Mouse (Mus musculus): ENCODE results near the gene Clic4. TPM values are rescaled to one million over a fixed set of nuclear protein-coding genes. Genes with fewer than 3 reads are reported as not detected.

The Clic4 gene
- polyA plus RNA-seq, 1 experiment from 2014 or later: 211 TPM

DNA sequence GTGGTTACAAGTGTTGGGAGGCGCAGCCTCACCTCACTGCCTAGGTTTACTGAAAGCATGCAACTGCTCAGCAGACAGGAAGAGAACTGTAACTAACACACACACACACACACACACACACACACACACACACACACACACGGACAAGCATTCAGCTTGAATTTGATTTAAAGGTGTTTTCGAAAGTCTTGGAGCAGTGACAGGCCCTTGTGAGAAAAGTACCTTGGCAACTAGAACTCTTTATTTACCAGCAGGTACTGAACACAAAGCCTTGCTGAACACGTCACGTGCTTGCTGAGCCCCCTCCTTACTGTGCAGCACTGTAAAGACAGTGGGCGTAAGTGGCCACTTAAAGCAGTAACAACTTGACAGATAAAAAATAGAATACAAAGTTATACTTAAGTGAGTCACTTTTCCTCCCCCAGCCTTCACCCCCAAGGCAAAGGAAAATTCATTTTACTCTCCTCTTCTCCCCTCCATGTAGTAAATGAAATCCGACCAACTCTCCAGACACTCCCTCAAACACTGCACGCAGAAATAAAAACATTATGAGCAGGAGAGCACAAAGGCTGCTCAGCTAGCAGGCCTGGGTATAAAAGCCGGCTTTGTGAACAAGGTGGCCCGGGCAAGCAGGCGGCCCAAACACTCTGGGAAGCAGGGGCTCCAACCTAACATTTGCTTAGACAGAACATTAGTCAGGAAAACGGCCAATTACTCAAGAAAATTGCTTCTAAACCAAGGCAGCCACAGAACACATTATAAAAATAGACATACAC lies 50.8 kb downstream of the Clic4 start:
- no peaks in the 10 kb centered on the region for H3K9me3 ChIP-seq (ENCODE audit: low read length)
- no peaks in the 10 kb centered on the region for H3K4me1 ChIP-seq (ENCODE audit: insufficient read depth, low read depth, low read length)
- peak overlapping the region; percentile 11 for H3K27ac ChIP-seq (ENCODE audit: low read length)
- TF ChIP-seq EP300 (IDR thresholded peaks at IDR 0.05): no peak
- TF ChIP-seq CTCF (IDR thresholded peaks at IDR 0.05): no peak
- DNase-seq (ENCODE audit: low spot score) (peak; percentile 75), ATAC-seq (peak; percentile 84)
- H3K4me3 ChIP-seq (ENCODE audit: low read depth, low read length): no peak overlapping the region
- peaks cover 31% of the 10 kb centered on the region for H3K36me3 ChIP-seq (ENCODE audit: insufficient read depth, low read length)
- H3K9ac ChIP-seq (replicated peaks; ENCODE audit: low read depth): no peak overlapping the region
- no peak overlapping the region for H3K4me2 ChIP-seq (replicated peaks; ENCODE audit: low read depth, low read length)
- H3K27me3 ChIP-seq (replicated peaks; ENCODE audit: insufficient read depth, low read length): no peaks in the 10 kb centered on the region
- 60% methylated on average over 12 of the region's 12 CpGs for WGBS

DNA sequence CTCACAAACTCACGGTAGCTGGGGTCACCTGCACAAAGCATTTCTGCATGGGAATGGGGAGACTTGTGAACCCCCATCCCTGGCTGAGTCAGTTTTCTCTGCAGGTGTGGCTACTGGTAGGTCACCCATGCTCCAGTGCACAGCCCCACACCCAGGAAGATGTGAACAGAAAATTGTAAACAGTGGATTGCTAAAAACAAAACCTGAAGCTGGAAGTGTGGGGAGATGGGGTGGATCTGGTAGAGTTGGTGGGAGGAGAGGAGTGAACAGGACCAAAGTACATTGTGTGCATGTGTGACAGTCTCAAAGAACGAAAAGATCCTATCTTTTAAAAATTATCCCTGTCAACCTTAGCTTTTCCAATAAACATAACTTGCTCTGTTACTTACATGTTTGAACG lies 52.0 kb downstream of the Clic4 start:
- no peaks in the 10 kb centered on the region for H3K4me1 ChIP-seq (ENCODE audit: insufficient read depth, low read depth, low read length)
- H3K27ac ChIP-seq (ENCODE audit: low read length): no peak overlapping the region
- no peak overlapping the region for H3K4me2 ChIP-seq (replicated peaks; ENCODE audit: low read depth, low read length)
- peaks cover 38% of the 10 kb centered on the region for H3K36me3 ChIP-seq (ENCODE audit: insufficient read depth, low read length)
- no peak overlapping the region for H3K9ac ChIP-seq (replicated peaks; ENCODE audit: low read depth)
- no peak overlapping the region for H3K4me3 ChIP-seq (ENCODE audit: low read depth, low read length)
- DNase-seq (ENCODE audit: low spot score) (no peak), ATAC-seq (no peak)
- no peaks in the 10 kb centered on the region for H3K27me3 ChIP-seq (replicated peaks; ENCODE audit: insufficient read depth, low read length)
- H3K9me3 ChIP-seq (ENCODE audit: low read length): no peaks in the 10 kb centered on the region
- 68% methylated on average over 3 of the region's 3 CpGs for WGBS
- no peak for TF ChIP-seq EP300 (IDR thresholded peaks at IDR 0.05)
- TF ChIP-seq CTCF (IDR thresholded peaks at IDR 0.05): no peak

DNA sequence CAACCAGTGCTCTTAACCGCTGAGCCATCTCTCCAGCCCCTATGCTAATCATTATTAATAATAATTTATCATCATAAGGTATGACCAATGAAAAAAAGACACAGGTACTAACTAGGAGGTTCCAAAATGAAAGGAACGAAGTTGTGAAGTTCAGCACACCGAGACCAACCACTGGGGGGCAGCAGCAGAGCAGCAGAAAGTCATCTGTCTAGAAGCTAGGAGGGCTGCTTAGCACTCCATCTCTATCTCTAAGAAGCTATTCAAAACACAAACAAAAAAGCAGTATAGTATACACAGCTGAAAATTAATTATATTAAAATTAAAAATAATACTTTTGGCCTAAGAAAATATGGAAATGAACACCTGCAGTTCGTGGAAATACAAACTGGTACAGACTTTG lies 53.0 kb downstream of the Clic4 start:
- Histone ChIP-seq H3K27ac (ENCODE audit: low read length) (no peak overlapping the region), H3K27me3 (replicated peaks; ENCODE audit: insufficient read depth, low read length) (no peaks in the 10 kb centered on the region), H3K4me2 (replicated peaks; ENCODE audit: low read depth, low read length) (no peak overlapping the region), H3K36me3 (ENCODE audit: insufficient read depth, low read length) (peaks cover 43% of the 10 kb centered on the region), H3K9me3 (ENCODE audit: low read length) (no peaks in the 10 kb centered on the region), H3K9ac (replicated peaks; ENCODE audit: low read depth) (no peak overlapping the region), H3K4me3 (ENCODE audit: low read depth, low read length) (no peak overlapping the region), H3K4me1 (ENCODE audit: insufficient read depth, low read depth, low read length) (no peaks in the 10 kb centered on the region)
- ATAC-seq: peak; percentile 37; the same call in 1 of the 2 replicates
- WGBS: 32% methylated on average over 4 of the region's 4 CpGs
- DNase-seq (ENCODE audit: low spot score): peak; percentile 85
- TF ChIP-seq CTCF (IDR thresholded peaks at IDR 0.05): peak; percentile 89
- TF ChIP-seq EP300 (IDR thresholded peaks at IDR 0.05): no peak

DNA sequence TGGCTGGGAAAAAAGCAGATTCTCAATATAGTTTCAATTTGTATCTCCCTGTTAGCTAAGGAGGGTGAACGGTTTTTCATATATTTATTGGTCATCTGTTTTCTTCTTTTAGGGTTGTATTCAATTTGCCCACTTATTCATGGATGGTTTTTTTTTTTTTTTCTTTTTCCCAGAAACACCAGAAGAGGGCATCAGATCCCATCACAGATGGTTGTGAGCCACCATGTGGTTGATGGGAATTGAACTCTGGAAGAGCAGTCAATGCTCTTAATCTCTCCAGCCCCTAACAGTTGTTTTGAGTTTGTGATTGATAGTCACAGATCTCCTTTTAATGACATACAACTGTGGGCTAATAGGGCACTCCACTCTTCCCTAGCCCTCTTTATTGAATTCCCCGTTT lies 62.8 kb downstream of the Clic4 start:
- Histone ChIP-seq H3K4me2 (replicated peaks; ENCODE audit: low read depth, low read length) (no peak overlapping the region), H3K9me3 (ENCODE audit: low read length) (no peaks in the 10 kb centered on the region), H3K27ac (ENCODE audit: low read length) (no peak overlapping the region), H3K4me3 (ENCODE audit: low read depth, low read length) (no peak overlapping the region), H3K27me3 (replicated peaks; ENCODE audit: insufficient read depth, low read length) (no peaks in the 10 kb centered on the region; the same call in 1 of the 2 replicates), H3K9ac (replicated peaks; ENCODE audit: low read depth) (no peak overlapping the region), H3K36me3 (ENCODE audit: insufficient read depth, low read length) (0 out of 2 replicates have a peak, but pooled peaks cover 4% of the 10 kb centered on the region), H3K4me1 (ENCODE audit: insufficient read depth, low read depth, low read length) (no peaks in the 10 kb centered on the region)
- WGBS: 61% methylated on average over 2 of the region's 2 CpGs
- ATAC-seq (no peak), DNase-seq (ENCODE audit: low spot score) (no peak)
- no peak for TF ChIP-seq EP300 (IDR thresholded peaks at IDR 0.05)
- peak; percentile 4; the same call in 1 of the 2 replicates for TF ChIP-seq CTCF (IDR thresholded peaks at IDR 0.05)

DNA sequence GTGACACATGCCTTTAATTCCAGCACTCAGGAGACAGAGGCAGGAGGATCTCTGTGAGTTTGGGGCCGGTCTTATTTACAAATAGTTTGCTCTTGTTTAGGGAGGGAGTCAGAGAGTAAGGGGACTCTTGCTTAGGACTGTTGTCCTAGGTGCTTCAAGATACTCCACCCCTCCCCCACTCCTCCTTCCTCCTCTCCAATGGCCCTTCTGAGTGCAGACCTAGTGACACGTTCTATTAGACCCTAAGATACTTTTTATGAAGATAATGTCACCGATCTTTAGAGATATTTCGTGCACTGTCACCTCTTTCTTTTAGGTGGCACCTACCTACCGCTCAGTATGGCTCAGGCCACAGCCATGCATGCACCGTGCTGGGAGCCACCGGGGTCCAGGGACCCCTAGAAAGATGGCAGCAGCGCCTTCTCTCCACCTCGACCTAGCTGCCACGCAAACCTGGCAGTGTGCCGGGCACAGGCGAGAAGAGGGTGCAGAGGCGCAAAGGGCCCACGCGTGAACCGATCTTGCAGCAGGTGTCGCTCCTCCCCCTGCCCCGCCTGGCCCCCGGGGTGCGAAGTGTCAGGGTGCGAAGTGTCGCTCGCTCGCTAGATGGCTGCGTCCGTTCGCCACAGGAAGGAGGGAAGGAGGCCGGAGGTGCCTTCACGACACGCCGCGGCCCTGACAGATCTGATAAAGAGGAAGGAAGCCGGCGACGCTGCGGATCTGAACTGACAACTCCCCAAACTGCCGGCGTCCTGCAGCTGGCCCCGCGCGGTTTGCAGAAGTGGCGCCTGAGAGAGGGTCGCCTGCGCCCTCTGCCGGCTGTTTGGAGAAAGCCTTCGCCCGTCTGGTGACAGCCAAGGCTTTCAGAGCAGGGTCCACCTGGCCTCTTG lies 66.7 kb downstream of the Clic4 start:
- H3K27me3 ChIP-seq (replicated peaks; ENCODE audit: insufficient read depth, low read length): no peaks in the 10 kb centered on the region; the same call in 1 of the 2 replicates
- peak overlapping the region; percentile 52 for H3K4me2 ChIP-seq (replicated peaks; ENCODE audit: low read depth, low read length)
- H3K4me3 ChIP-seq (ENCODE audit: low read depth, low read length): peak overlapping the region; percentile 21; the same call in 1 of the 2 replicates
- H3K9ac ChIP-seq (replicated peaks; ENCODE audit: low read depth): no peak overlapping the region
- WGBS: 3% methylated on average over 46 of the region's 47 CpGs
- H3K27ac ChIP-seq (ENCODE audit: low read length): no peak overlapping the region
- H3K36me3 ChIP-seq (ENCODE audit: insufficient read depth, low read length): no peaks in the 10 kb centered on the region
- H3K4me1 ChIP-seq (ENCODE audit: insufficient read depth, low read depth, low read length): no peaks in the 10 kb centered on the region
- DNase-seq (ENCODE audit: low spot score): peak; percentile 93
- H3K9me3 ChIP-seq (ENCODE audit: low read length): no peaks in the 10 kb centered on the region
- peak; percentile 66 for ATAC-seq
- TF ChIP-seq EP300 (IDR thresholded peaks at IDR 0.05) (no peak), CTCF (IDR thresholded peaks at IDR 0.05) (peak; percentile 90)

DNA sequence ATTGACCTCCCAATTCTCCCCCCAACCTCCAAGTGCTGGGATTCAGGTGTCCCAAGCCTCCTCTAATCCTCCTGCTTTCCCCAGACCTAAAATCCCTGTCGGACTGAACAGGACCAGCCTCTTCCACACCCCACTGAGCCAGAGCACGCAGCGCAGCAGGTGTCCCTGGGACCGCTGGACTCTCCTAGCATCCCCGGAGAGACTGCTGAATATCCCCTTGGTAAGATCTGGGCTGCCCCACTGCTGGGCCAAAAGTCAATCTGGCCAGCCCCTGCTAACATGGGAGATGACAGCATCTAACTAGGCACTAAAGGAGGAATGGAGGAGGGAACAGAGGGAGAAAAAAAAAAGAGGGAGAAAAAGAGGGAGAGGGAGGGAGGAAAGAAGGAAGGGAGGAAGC lies 67.4 kb downstream of the Clic4 start:
- H3K4me3 ChIP-seq (ENCODE audit: low read depth, low read length): no peak overlapping the region
- H3K9me3 ChIP-seq (ENCODE audit: low read length): no peaks in the 10 kb centered on the region
- H3K9ac ChIP-seq (replicated peaks; ENCODE audit: low read depth): no peak overlapping the region
- DNase-seq (ENCODE audit: low spot score): no peak
- WGBS: 38% methylated on average over 5 of the region's 5 CpGs
- H3K27me3 ChIP-seq (replicated peaks; ENCODE audit: insufficient read depth, low read length): no peaks in the 10 kb centered on the region; the same call in 1 of the 2 replicates
- H3K27ac ChIP-seq (ENCODE audit: low read length): no peak overlapping the region
- no peaks in the 10 kb centered on the region for H3K36me3 ChIP-seq (ENCODE audit: insufficient read depth, low read length)
- ATAC-seq: no peak
- H3K4me2 ChIP-seq (replicated peaks; ENCODE audit: low read depth, low read length): no peak overlapping the region
- H3K4me1 ChIP-seq (ENCODE audit: insufficient read depth, low read depth, low read length): no peaks in the 10 kb centered on the region
- TF ChIP-seq CTCF (IDR thresholded peaks at IDR 0.05): no peak
